Mouse (Mus musculus): ENCODE results near the gene Usp25.

The Usp25 gene

GRCm38 (mm10) chr16:77140651-77141050, 127.1 kb downstream of the Usp25 start:
- DNase-seq (ENCODE audit: low spot score in 2 of 2) = no peak

DNA sequence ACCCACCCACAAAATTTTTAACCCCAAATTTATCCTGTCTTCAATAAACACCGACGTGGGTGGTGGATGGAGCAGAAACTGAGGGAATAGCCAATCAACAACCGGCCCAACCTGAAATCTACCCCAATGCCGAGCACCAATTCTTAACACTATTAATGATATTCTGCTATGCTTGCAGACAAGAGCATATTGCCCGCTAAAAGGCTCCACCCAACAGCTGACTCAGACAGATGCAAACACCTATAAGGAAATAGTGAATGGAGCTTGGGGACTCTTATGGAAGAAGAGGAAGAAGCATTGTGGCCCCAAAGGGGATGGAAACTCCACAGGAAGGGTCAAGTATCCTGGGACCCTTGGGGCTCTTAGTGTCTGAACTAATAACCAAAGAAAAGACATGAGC, 133.3 kb downstream of the Usp25 start:
- no peak for DNase-seq (ENCODE audit: low spot score in 2 of 2)

DNA sequence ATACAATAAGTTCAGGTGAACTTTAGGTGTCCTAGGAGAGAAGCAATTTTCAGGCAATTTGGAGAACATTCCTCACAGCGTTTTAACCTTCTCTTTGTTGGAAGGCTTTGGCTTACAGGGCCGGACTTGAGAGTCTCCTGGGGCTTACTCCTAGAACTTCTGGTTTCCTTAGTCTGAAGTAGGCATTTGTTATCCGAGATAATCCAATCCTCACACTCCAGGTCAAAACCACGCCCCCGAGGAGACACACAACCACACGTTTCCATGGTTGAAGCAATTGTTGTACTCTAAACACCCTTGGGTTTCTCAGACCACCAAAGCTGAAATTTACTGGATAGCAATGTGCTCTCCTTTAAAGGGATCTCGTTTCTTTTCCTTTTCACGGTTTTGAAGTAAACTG, 136.8 kb downstream of the Usp25 start:
- DNase-seq (ENCODE audit: low spot score in 2 of 2) = no peak

DNA sequence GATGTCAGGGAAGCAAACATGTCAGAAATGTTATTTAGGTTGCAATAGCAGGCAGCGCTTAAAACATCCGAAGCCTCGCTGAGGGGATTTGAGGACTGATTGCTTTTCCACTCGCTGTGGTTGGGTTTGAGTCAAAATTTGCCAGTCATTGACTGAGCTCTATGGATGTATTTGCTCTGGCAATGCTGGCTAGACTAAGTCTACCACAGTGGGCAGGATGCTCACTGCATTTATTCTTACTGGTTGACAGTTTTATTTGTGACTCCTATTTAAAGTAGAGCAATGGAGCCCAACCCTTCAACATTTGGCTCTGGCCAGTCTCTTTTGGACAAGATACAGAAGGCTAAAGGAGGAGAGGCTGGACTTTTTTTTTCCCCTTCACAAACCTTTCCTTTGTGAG, 137.4 kb downstream of the Usp25 start:
- DNase-seq (ENCODE audit: low spot score in 2 of 2) = no peak

DNA sequence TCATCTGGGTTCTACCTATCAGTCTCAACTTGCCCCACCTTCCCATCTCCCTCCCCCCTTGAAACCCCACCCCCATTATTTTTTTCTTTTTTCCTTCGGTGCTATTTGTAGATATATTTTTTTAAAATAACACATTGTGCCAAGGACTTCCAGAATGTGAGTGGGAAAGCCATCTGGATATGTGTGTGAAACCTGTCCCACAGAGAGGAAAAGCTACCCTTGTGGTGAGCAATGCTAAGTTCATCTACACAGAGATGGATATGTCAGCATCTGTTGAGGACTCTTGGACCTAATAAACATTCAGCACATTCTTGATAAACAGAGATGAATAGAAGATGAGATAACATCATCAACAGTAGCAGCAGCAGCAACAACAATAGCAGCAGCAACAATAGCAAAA, 138.8 kb downstream of the Usp25 start:
- DNase-seq (ENCODE audit: low spot score in 2 of 2) = no peak

DNA sequence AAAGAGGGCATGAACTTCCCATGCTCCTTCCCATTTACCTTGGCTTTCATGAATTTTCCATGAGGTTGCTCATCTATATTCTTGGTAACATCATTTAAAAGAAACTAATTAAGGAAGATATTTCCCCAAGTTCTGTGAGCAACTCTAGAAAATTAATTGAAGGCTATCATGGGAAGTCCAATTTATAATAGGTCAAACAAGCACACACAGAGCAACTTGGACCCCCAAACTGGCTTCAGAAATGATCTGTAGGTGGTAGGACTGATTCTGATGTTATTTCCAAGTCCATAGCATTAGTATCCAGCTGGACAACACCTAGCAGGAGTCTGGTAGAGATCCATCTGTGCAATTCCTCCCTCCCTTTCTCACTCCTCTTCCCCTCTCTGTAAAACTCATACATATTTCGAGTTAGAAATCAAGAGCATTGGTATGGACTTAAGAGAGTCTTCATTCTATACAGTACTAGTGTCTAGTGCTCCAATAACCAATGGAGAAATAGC, 139.8 kb downstream of the Usp25 start:
- no peak for DNase-seq (ENCODE audit: low spot score in 2 of 2)

DNA sequence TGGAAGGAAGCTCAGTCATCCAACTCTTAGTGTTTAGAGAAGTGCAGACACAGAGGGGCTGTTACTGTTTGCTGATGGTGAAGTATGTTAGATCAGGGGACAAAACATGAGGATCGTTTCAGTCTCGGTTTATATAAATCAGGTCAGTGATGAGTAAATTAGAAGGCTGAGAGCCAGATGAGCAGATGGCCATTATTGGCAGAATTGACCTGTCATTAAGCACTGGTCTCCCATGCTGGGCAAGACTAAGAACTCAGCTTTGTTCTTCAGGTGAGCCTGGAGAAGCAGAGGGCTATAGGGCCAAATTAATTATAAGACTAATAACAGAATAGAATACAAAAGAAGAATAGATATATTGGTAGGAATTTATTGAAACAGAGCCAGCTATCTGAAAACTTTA, 140.3 kb downstream of the Usp25 start:
- no peak for DNase-seq (ENCODE audit: low spot score in 2 of 2)

DNA sequence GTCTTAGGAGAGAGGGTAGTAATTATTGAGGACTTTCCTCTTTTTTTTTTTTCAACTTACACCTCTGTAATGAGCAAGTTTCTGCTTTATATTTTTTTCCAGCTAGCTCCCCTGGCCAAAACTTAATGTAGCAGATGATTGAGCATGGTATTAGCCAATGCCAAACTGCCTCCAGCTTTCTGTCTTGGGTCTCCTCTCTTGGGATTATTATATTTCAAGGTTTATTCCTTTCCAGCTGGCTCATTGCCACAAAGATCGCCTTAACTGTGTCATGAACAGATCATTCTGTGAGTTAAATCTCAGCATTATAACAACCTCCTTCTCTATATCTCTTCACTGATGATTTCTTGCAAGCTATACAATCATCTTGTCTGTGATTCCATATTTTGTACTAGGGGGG, 141.3 kb downstream of the Usp25 start:
- no peak for DNase-seq (ENCODE audit: low spot score in 2 of 2)
